Mouse (Mus musculus) testis, adult 2 months (tissue): Measurements from ENCODE around the gene Mlh3. TPM values are rescaled to one million over a fixed set of nuclear protein-coding genes. Genes with fewer than 3 reads are reported as not detected.

Source experiments
- H3K27ac ChIP-seq: fragments of 200-500 bp; 2 replicates; pipeline ENCODE4 v1.5.1; 2012; ENCODE audit warnings: low read depth, low read length; ENCODE audit not compliant: control insufficient read depth, insufficient read depth
- H3K27me3 ChIP-seq: fragments of 200-500 bp; 2 replicates; pipeline ENCODE4 v1.6.1; 2012; ENCODE audit warnings: mild to moderate bottlenecking, low read length, moderate library complexity; ENCODE audit not compliant: control insufficient read depth, insufficient read depth
- H3K36me3 ChIP-seq: fragments of 200-500 bp; 2 replicates; pipeline ENCODE4 v1.6.1; 2012; ENCODE audit warnings: mild to moderate bottlenecking, low read length; ENCODE audit not compliant: control insufficient read depth, insufficient read depth
- H3K4me1 ChIP-seq: fragments of 200-500 bp; 2 replicates; pipeline ENCODE4 v1.6.1; 2012; ENCODE audit warnings: low read length; ENCODE audit not compliant: control insufficient read depth, insufficient read depth
- H3K4me3 ChIP-seq: fragments of 200-500 bp; 2 replicates; pipeline ENCODE4 v1.5.1; 2012; ENCODE audit warnings: low read depth, mild to moderate bottlenecking, low read length, moderate library complexity, mixed read lengths; ENCODE audit not compliant: control insufficient read depth
- CTCF ChIP-seq: fragments of 200-500 bp; IDR thresholded peaks from 2 replicates; pipeline ENCODE4 v1.5.1; 2012; ENCODE audit warnings: low read depth, mild to moderate bottlenecking, inconsistent platforms, low read length, moderate library complexity; ENCODE audit not compliant: control insufficient read depth, insufficient read depth, insufficient replicate concordance
- POLR2A ChIP-seq: fragments of 200-500 bp; IDR thresholded peaks from 2 replicates; pipeline ENCODE4 v1.6.1; 2012; ENCODE audit warnings: low read depth, mild to moderate bottlenecking, inconsistent platforms, low read length, moderate library complexity; ENCODE audit not compliant: control insufficient read depth
- polyA plus RNA-seq: library from polyadenylated mRNA; depleted of rRNA; stranded (reverse); fragments of >200 nt; gene quantifications from 2 replicates; pipeline ENCODE4 v1.2.3, GENCODE M21; 2012; rRNA removed

The Mlh3 gene
- polyA plus RNA-seq, 1 experiment, result 13.1 TPM

DNA sequence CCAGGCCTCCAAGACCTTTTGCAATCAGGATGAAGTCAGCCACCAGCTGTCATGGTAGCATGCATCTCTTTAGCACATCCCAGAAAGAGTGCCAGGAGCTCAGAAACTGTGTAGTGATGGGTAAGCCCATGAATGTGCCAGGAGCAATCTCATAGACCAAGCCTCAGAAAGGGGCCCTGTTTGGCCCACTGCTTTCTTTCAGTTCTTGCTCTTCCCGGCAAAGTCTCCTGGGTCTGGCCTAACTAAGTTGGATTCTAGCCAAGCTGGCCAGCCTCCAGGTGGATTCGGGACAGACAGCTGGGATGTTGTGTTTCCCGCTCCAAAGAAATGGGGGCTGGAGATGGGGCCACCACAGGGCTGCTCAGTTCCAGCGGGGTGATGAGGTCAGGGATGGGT is 75.8 kb downstream of the Mlh3 start:
- peak overlapping the region; percentile 56; the same call in 1 of the 2 replicates for H3K27ac ChIP-seq
- no peaks in the 10 kb centered on the region for H3K36me3 ChIP-seq
- H3K4me3 ChIP-seq, result no peak overlapping the region
- TF ChIP-seq CTCF (no peak), POLR2A (no peak)
- H3K27me3 ChIP-seq, result no peaks in the 10 kb centered on the region
- peaks cover 7% of the 10 kb centered on the region for H3K4me1 ChIP-seq

DNA sequence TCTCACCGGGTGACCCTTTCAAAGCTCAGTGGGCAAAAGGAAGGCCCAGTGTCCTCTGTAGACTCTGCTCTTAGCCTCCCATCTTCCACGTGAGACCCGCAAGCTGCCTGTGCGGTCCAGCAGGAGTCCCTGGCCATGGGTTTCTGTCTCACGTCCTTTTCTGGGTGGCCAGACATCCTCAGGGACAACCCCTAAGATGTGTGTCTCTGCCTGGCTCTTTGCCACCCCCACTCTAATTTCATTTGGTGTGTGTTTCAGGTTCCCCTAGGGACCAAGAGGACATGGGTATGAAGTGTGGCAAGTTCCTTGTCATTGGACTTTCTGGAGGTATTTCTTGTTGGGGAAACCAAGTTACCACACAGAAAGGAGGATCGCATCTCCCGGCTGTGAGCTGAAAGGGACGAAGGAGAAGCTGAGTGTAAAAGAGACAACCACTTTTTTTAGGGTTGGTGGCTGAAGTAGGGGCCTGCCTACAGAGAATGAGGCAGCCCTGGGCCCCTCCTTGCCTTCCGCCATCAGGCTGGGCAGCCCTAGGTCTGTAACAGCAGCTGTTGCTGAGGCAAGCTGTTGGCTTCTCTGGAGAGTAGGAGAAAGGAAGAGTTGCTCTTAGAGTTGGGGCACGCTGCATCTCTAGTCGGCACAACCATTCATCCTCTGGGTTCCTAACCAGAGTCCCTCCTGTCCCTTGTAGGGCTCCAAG is 76.3 kb downstream of the Mlh3 start:
- H3K27ac ChIP-seq, result no peak overlapping the region

GRCm38 (mm10) chr12:85193146-85193545 is 77.3 kb downstream of the Mlh3 start:
- H3K36me3 ChIP-seq, result no peaks in the 10 kb centered on the region
- H3K4me3 ChIP-seq, result no peak overlapping the region
- peaks cover 7% of the 10 kb centered on the region for H3K4me1 ChIP-seq
- TF ChIP-seq POLR2A (no peak), CTCF (no peak)
- no peaks in the 10 kb centered on the region for H3K27me3 ChIP-seq
- no peak overlapping the region for H3K27ac ChIP-seq

More for the DNA sequence above, 76.3 kb downstream of the Mlh3 start:
- no peaks in the 10 kb centered on the region for H3K36me3 ChIP-seq
- H3K4me3 ChIP-seq, result no peak overlapping the region
- H3K27me3 ChIP-seq, result no peaks in the 10 kb centered on the region
- peaks cover 7% of the 10 kb centered on the region for H3K4me1 ChIP-seq
- TF ChIP-seq CTCF, result no peak
- no peak for TF ChIP-seq POLR2A

GRCm38 (mm10) chr12:85192461-85193108 is 77.8 kb downstream of the Mlh3 start:
- H3K4me3 ChIP-seq, result no peak overlapping the region
- no peak overlapping the region for H3K27ac ChIP-seq
- no peaks in the 10 kb centered on the region for H3K36me3 ChIP-seq
- TF ChIP-seq CTCF, result no peak
- TF ChIP-seq POLR2A, result no peak
- H3K27me3 ChIP-seq, result no peaks in the 10 kb centered on the region
- H3K4me1 ChIP-seq, result peaks cover 7% of the 10 kb centered on the region

GRCm38 (mm10) chr12:85190290-85190689 is 80.1 kb downstream of the Mlh3 start:
- TF ChIP-seq CTCF, result no peak
- no peak for TF ChIP-seq POLR2A
- Histone ChIP-seq H3K27ac (no peak overlapping the region), H3K4me3 (no peak overlapping the region), H3K4me1 (peaks cover 7% of the 10 kb centered on the region), H3K36me3 (no peaks in the 10 kb centered on the region), H3K27me3 (no peaks in the 10 kb centered on the region)

DNA sequence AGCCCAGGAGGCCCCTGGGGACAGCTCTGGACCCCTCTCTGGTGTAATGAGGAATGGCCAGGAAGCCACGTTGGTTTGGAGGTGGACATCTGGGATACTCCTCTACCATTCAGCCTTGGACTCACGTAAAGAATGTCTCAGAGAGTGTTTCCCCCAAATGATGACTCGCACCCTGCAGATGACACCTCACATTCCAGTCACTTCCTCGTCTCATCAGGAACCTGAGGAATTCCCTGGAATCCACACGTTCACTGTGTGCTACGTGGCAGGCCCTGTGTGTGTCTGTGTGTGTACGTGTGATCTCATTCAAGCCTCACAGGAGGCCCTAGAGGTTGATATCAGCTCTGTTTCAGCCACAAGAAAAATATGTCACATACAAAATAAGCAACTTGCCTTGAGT is 84.0 kb downstream of the Mlh3 start:
- H3K4me3 ChIP-seq, result no peak overlapping the region
- H3K4me1 ChIP-seq, result no peaks in the 10 kb centered on the region
- no peak overlapping the region for H3K27ac ChIP-seq
- no peaks in the 10 kb centered on the region for H3K36me3 ChIP-seq
- TF ChIP-seq CTCF, result no peak
- TF ChIP-seq POLR2A, result no peak
- no peaks in the 10 kb centered on the region for H3K27me3 ChIP-seq

GRCm38 (mm10) chr12:85185810-85186209 is 84.6 kb downstream of the Mlh3 start:
- H3K27ac ChIP-seq, result no peak overlapping the region
- H3K4me3 ChIP-seq, result no peak overlapping the region
- TF ChIP-seq POLR2A (no peak), CTCF (no peak)
- H3K27me3 ChIP-seq, result no peaks in the 10 kb centered on the region
- no peaks in the 10 kb centered on the region for H3K36me3 ChIP-seq
- H3K4me1 ChIP-seq, result no peaks in the 10 kb centered on the region

Other genes starting within 250 kb of the Mlh3 start
- gene Prox2, start 159.8 kb downstream of the Mlh3 start, polyA plus RNA-seq, result 38.3 and 42.1 TPM in 2 replicates
- 55.0 and 57.4 TPM in 2 replicates for gene Dlst, start 159.8 kb downstream of the Mlh3 start, polyA plus RNA-seq
- gene Rps6kl1, start 119.3 kb downstream of the Mlh3 start, polyA plus RNA-seq, result 0.04 and 0.05 TPM in 2 replicates
- gene Pgf, start 92.8 kb downstream of the Mlh3 start, polyA plus RNA-seq, result 2.3 and 3.6 TPM in 2 replicates
- gene Eif2b2, start 51.1 kb downstream of the Mlh3 start, polyA plus RNA-seq, result 52.6 and 54.0 TPM in 2 replicates
- gene Acyp1, start 17.8 kb upstream of the Mlh3 start, polyA plus RNA-seq, result 187 and 199 TPM in 2 replicates
- gene Zc2hc1c, start 18.0 kb upstream of the Mlh3 start, polyA plus RNA-seq, result 11.6 and 13.7 TPM in 2 replicates
- gene Nek9, start 68.8 kb upstream of the Mlh3 start, polyA plus RNA-seq, result 18.2 and 20.3 TPM in 2 replicates
- 86.0 and 87.3 TPM in 2 replicates for gene Tmed10, start 104.2 kb upstream of the Mlh3 start, polyA plus RNA-seq
- gene Fos, start 203.3 kb upstream of the Mlh3 start, polyA plus RNA-seq, result 0.63 and 1.2 TPM in 2 replicates